Mouse (Mus musculus) macrophage (primary cell): ENCODE data around the gene Bmt2. TPM values are rescaled to one million over a fixed set of nuclear protein-coding genes. Genes with fewer than 3 reads are reported as not detected.
A peak's percentile ranks its signal among the peaks of the same experiment; 100 is the strongest.

ENCODE experiments used
- H3K27ac ChIP-seq: fragments of 350-480 bp; formaldehyde crosslinking; 2 replicates; pipeline ENCODE4 v1.9.0; 2021
- H3K36me3 ChIP-seq: fragments of 350-480 bp; formaldehyde crosslinking; 2 replicates; pipeline ENCODE4 v1.9.0; 2021; ENCODE audit errors: inconsistent target
- H3K4me3 ChIP-seq: fragments of 350-480 bp; formaldehyde crosslinking; 2 replicates; pipeline ENCODE4 v1.9.0; 2021; ENCODE audit errors: inconsistent target
- H3K79me2 ChIP-seq: fragments of 350-480 bp; formaldehyde crosslinking; 2 replicates; pipeline ENCODE4 v1.9.0; 2021; ENCODE audit errors: inconsistent target
- WGBS: methylation state at CpG from one replicate; pipeline ENCODE4 v1.1.7; 2026; ENCODE audit warnings: inconsistent platforms; ENCODE audit not compliant: missing documents; 5-methylcytosine and 5-hydroxymethylcytosine counted together
- polyA plus RNA-seq: library from polyadenylated mRNA; stranded (reverse); fragments of 250-400 nt; gene quantifications from 3 replicates; pipeline ENCODE4 v1.2.4, GENCODE M21; 2018; ENCODE audit warnings: inconsistent platforms
- total RNA-seq, 78 experiments: library from RNA; depleted of rRNA; stranded (reverse); fragments of 250-400 nt; gene quantifications; 1 replicate in 9 of 78; 2 replicates in 24 of 78; 3 replicates in 43 of 78; 4 replicates in 2 of 78; pipeline ENCODE4 v1.2.4; 2018; ENCODE audit warnings: inconsistent platforms in 56 of 78

Gene Bmt2
- total RNA-seq (2018; cell fraction: chromatin; rRNA removed), result 100 to 1,000 TPM in 8 of 26 experiments, 10 to 100 TPM in 18; 17.0 to 171 (median 63.7) TPM
- total RNA-seq (2018; cell fraction: cytosol; rRNA removed), result 10 to 100 TPM; 30.3 to 89.0 (median 53.8) TPM
- total RNA-seq (2018; cell fraction: nucleus; rRNA removed), result 100 to 1,000 TPM in 12 of 26 experiments, 10 to 100 TPM in 14; 37.6 to 225 (median 98.7) TPM
- 18.7 to 39.1 TPM (median 18.9 TPM) in 3 replicates for polyA plus RNA-seq

GRCm38 (mm10) chr6:13677818-13678282, at the start of gene Bmt2:
Bmt2 (minus strand) TSS chr6:13677966.
- Histone ChIP-seq H3K27ac (peak within 1 kb of the TSS; percentile 68), H3K79me2 (peaks cover 45% of the 10 kb centered on the region), H3K36me3 (no peaks in the 10 kb centered on the region), H3K4me3 (peak within 1 kb of the TSS; percentile 69)
- 1% methylated on average over 37 of the region's 37 CpGs for WGBS

DNA sequence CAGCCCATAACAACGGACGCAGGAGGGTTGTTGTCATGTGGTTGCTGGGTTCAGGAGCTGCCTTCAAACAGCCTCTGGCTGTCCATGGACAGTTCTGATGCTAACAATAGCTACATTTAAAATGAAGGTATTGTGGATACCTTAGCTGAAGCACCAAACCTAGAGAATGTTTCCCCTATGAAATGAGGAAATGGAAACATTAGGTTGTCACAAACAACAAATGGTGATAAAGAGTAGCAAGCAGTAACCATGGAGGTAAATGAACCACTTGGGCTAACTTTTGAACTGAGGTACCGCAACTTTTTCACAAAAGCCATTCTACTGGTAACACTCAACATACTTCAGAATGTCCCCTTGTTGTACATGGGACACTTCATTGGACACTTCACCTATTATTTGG, 44.4 kb upstream of the Bmt2 start:
- no peaks in the 10 kb centered on the region for H3K36me3 ChIP-seq

GRCm38 (mm10) chr6:13714867-13715266, 37.1 kb upstream of the Bmt2 start:
- Histone ChIP-seq H3K36me3 (no peaks in the 10 kb centered on the region), H3K27ac (no peak overlapping the region), H3K79me2 (no peaks in the 10 kb centered on the region), H3K4me3 (no peak overlapping the region)
- 88% methylated on average over 3 of the region's 3 CpGs for WGBS

More for the DNA sequence above, 44.4 kb upstream of the Bmt2 start:
- Histone ChIP-seq H3K4me3 (no peak overlapping the region), H3K27ac (no peak overlapping the region), H3K79me2 (no peaks in the 10 kb centered on the region)
- 97% methylated on average over 3 of the region's 3 CpGs for WGBS

DNA sequence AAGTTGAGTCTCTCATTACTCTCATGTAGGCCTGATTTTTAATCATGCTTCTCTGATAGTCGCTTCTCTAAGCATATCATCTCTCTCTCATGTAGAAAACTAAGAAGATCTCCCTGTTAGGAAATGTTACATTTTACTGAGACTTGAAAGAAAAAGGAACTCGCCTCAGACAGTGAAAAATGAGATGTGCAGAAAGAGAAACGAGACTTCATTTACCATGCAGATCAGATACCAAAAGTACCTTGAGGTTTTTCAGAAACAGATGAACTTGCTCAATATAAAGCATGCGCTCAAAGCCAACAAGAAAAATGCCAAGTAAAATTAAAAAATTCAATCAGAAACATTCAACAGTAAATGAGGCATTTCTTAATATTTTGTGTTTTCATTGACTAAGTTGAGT, 19.1 kb upstream of the Bmt2 start:
- no peak overlapping the region for H3K27ac ChIP-seq
- no peak overlapping the region for H3K4me3 ChIP-seq
- H3K36me3 ChIP-seq, result no peaks in the 10 kb centered on the region
- WGBS, result 63% methylated on average over 4 of the region's 4 CpGs
- no peaks in the 10 kb centered on the region for H3K79me2 ChIP-seq

DNA sequence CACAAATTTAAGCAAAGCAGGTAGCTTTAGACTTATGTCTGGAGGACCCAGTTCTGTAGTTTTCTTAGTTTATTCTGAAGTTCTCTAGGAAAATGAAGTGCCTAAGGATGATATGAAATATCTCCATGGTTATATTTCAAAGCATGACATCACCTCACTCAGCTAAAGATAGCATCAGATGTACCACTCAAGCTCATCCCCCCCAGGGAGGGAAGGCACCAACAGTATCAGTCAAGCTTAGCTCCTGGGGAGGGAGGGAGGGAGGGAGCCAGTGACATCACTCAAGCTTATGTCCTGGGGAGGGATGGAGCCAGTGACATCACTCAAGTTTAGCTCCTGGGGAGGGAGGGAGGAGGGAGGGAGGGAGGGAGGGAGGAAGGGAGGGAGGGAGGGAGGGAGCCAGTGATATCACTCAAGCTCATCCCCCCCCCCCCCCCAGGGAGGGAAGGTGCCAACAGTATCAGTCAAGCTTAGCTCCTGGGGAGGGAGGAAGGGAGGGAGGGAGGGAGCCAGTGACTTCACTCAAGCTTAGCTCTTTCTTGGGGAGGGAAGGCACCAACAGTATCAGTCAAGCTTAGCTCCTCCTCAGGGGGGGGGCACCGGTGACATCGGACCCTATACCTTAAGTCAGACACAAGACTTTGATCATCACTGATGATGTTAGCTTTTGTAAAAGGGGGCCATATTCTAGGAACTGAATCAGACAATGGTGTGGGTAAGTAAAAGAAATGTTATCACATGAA, 17.5 kb upstream of the Bmt2 start:
- Histone ChIP-seq H3K4me3 (no peak overlapping the region), H3K27ac (no peak overlapping the region), H3K36me3 (no peaks in the 10 kb centered on the region), H3K79me2 (no peaks in the 10 kb centered on the region)
- WGBS, result 90% methylated on average over 2 of the region's 2 CpGs

GRCm38 (mm10) chr6:13691657-13692294, 14.0 kb upstream of the Bmt2 start:
- Histone ChIP-seq H3K27ac (peak overlapping the region; percentile 58), H3K79me2 (no peaks in the 10 kb centered on the region), H3K36me3 (no peaks in the 10 kb centered on the region), H3K4me3 (no peak overlapping the region)
- 33% methylated on average over 2 of the region's 2 CpGs for WGBS

- no peak overlapping the region for H3K4me3 ChIP-seq
- peak overlapping the region; percentile 51 for H3K27ac ChIP-seq
- H3K36me3 ChIP-seq, result no peaks in the 10 kb centered on the region
- no peaks in the 10 kb centered on the region for H3K79me2 ChIP-seq
These were observed 12.6 kb upstream of the Bmt2 start for GRCm38 (mm10) chr6:13690398-13690797.

- peak overlapping the region; percentile 56 for H3K27ac ChIP-seq
These were observed 6.3 kb upstream of the Bmt2 start for GRCm38 (mm10) chr6:13683929-13684595.

DNA sequence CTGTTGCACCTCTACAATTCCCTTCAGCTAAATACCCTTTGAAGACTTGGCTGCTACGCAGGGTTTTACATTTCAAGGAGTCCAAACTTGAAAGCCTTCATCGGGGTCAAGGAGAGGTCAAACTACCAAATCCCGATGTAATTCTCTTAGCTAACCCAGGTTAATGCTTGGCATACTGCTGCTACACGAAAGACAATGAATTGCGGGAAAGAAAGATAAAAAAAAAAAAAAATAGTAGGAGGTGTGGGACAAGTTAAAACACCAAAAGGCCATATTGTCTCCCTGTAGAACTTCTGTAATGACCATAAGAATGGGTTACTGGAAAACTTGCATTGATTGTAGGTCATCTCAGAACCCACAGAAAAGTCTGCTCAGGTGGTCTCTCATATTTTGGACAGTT, 583 bp upstream of the Bmt2 start:
- H3K27ac ChIP-seq, result no peak overlapping the region
- 47% methylated on average over 5 of the region's 5 CpGs for WGBS
- H3K4me3 ChIP-seq, result no peak overlapping the region

More at GRCm38 (mm10) chr6:13683929-13684595, 6.3 kb upstream of the Bmt2 start:
- 37% methylated on average over 2 of the region's 2 CpGs for WGBS
- no peaks in the 10 kb centered on the region for H3K36me3 ChIP-seq
- no peaks in the 10 kb centered on the region for H3K79me2 ChIP-seq
- no peak overlapping the region for H3K4me3 ChIP-seq

GRCm38 (mm10) chr6:13677141-13677761, 515 bp downstream of the Bmt2 start:
- Histone ChIP-seq H3K79me2 (peaks cover 51% of the 10 kb centered on the region), H3K4me3 (peak overlapping the region; percentile 69), H3K36me3 (no peaks in the 10 kb centered on the region), H3K27ac (peak overlapping the region; percentile 68)
- 0% methylated on average over 40 of the region's 43 CpGs for WGBS

More for the DNA sequence above, 583 bp upstream of the Bmt2 start:
- peaks cover 40% of the 10 kb centered on the region for H3K79me2 ChIP-seq
- H3K36me3 ChIP-seq, result no peaks in the 10 kb centered on the region

GRCm38 (mm10) chr6:13676196-13676595, 1.6 kb downstream of the Bmt2 start:
- peaks cover 58% of the 10 kb centered on the region for H3K79me2 ChIP-seq
- H3K27ac ChIP-seq, result peak overlapping the region; percentile 68; the same call in 1 of the 2 replicates
- no peaks in the 10 kb centered on the region for H3K36me3 ChIP-seq
- peak overlapping the region; percentile 69 for H3K4me3 ChIP-seq

DNA sequence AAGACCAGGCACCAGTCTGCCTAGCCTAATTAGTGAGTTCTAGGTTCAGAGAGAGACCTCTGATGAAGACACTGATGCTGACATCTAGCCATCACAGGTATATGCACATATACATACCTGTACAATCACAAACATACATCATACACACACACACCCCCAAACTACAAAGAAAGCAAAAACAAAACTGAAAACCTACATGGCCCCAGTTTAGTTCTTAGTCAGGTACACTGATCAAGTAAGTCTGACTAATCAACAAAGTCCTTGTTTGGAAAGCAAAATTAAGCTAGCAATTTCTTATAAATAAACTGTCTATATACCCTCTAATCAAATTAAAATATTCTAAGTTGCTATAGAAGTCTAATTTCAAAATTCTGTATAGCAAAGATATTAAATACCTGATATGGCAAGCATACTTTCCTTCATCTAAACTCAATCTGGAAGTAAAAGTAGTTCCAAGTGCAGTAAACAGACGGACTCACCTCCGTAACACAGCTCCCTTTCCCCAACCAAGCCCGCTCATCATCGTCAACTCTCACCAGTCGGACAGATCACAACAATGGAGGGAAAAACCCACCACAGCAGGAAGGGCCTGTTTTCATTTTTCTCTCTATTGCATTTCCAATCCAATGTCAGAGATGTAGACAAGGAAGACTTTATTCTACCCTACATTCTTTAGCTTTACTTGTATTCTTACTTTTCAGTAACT, 3.0 kb downstream of the Bmt2 start:
- Histone ChIP-seq H3K79me2 (peaks cover 73% of the 10 kb centered on the region), H3K27ac (no peak overlapping the region), H3K4me3 (no peak overlapping the region), H3K36me3 (no peaks in the 10 kb centered on the region)
- 97% methylated on average over 5 of the region's 5 CpGs for WGBS

DNA sequence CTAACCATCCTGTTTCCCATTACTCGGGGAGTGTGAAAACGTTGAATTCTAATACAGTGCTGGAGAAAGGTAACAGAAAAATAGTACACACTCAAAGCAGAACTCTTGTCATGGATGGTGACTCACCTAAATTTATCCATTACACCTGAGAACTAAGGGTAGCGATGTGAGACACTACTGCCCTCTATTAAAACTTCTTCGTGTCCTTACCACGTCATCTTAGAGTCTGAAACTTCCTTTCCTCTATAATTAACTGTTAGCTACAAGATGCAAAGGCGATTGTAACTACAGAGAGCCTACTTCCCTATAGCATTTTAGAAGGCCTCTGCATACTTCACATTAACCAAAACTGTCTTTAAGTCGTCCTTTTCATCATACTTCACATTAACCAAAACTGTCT, 12.1 kb downstream of the Bmt2 start:
- peaks cover 100% of the 10 kb centered on the region for H3K79me2 ChIP-seq
- 55% methylated on average over 7 of the region's 7 CpGs for WGBS
- no peak overlapping the region for H3K27ac ChIP-seq
- H3K36me3 ChIP-seq, result peaks cover 31% of the 10 kb centered on the region
- no peak overlapping the region for H3K4me3 ChIP-seq

DNA sequence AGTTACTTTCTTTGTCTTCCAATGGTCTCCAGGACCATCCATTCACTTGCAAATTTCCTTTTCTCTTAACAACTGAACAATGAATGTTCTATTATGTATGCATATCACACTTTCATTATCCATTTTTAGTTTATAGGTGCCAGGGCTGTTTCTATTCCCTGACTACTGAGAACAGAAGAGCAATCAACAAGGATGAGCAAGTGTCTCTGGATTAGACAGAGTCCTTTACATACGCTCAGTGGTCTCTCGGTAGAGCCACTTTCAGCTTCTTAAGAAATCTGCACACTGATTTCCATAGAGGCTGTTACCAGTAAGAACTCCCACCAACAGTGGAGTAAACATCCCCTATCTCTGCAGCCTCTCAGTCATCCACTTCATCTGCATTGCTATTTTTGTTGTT, 19.8 kb downstream of the Bmt2 start:
- H3K36me3 ChIP-seq, result peaks cover 51% of the 10 kb centered on the region
- H3K4me3 ChIP-seq, result no peak overlapping the region
- no peak overlapping the region for H3K27ac ChIP-seq
- peaks cover 100% of the 10 kb centered on the region for H3K79me2 ChIP-seq
- 80% methylated on average over 2 of the region's 2 CpGs for WGBS
